Comparison of ENCODE assay signal across 8 mouse cellular contexts in the genomic region with DNA sequence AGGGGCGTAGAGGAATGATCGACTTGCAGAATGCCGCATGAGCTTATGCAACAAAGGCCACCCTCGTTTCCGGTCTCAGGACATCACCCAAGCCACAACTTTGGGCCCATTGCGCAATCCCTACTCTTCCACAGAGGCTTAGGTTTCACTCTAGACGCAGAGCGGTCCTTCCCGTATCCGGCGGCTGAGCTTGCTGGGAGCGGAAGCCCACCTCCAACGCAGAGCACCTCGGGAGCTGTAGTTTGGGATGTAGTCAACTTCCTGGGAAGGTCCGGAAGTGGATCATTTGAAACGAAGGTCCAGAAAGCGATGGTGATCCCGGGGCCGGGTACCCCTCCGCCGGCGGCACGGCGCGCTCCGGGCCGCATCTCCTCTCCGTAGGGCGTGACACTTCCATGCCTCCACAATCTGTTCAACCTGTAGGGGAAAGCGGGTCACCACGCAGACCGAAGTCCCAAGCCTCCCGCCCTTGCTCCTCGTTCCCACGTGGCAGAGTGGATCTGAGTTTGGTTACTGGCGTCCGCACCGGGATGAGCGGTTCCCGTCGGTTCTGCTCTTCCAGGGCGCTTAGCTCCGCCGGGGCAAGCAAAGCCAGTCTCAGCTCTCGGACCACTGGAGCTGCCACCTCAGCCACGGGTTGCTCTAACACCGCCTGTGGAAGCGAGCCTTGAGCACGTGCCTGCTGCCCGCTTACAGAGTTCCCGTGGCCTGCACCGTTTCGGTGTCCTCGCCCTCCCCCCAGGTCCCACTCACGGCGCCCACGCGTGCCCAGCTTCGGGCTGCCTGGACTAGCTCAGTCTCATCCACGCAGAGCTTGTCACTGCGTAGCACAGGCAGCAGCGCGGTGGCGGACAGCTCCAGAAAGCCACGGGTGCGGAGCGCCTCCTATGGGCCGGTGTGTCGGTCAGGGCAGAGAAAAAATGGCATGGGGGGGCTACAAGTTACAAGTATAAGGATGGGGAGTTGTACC. TPM values are rescaled to one million over a fixed set of nuclear protein-coding genes. Genes with fewer than 3 reads are reported as not detected.
DNase-seq lines count a peak whose midpoint lies in the region; ATAC-seq and TF ChIP-seq lines count a peak whose summit lies in the region.

No protein-coding gene starts in this region.

- peak; percentile 91 for TF ChIP-seq CTCF in bone marrow, adult 2 months (IDR thresholded peaks at IDR 0.05; ENCODE audit: control insufficient read depth, insufficient read depth, low read length)

- peak overlapping the region; percentile 81 for H3K27ac ChIP-seq in bone marrow, adult 2 months (ENCODE audit: control insufficient read depth, insufficient read depth, low read depth, low read length, poor library complexity)
- peak overlapping the region; percentile 93 for H3K27ac ChIP-seq in embryonic facial prominence, embryonic 15.5 days (replicated peaks)
- peak overlapping the region; percentile 90 for H3K27ac ChIP-seq in kidney, embryonic 14.5 days (ENCODE audit: low read depth, low read length)
- peak overlapping the region; percentile 89 for H3K27ac ChIP-seq in limb, embryonic 15.5 days

- peaks cover 10% of the 10 kb centered on the region for H3K4me1 ChIP-seq in bone marrow, adult 2 months (ENCODE audit: control insufficient read depth, insufficient read depth, low read length)
- peaks cover 35% of the 10 kb centered on the region for H3K4me1 ChIP-seq in embryonic facial prominence, embryonic 15.5 days
- H3K4me1 ChIP-seq in kidney, embryonic 14.5 days (ENCODE audit: control insufficient read depth, insufficient read depth, low read length) = peaks cover 20% of the 10 kb centered on the region
- peaks cover 34% of the 10 kb centered on the region for H3K4me1 ChIP-seq in limb, embryonic 15.5 days

- H3K36me3 ChIP-seq in embryonic facial prominence, embryonic 15.5 days = no peaks in the 10 kb centered on the region
- no peaks in the 10 kb centered on the region; the same call in 1 of the 2 replicates for H3K36me3 ChIP-seq in kidney, embryonic 14.5 days (ENCODE audit: control insufficient read depth, insufficient read depth, low read length)
- no peaks in the 10 kb centered on the region for H3K36me3 ChIP-seq in limb, embryonic 15.5 days

- H3K9ac ChIP-seq in embryonic facial prominence, embryonic 15.5 days = peak overlapping the region; percentile 57
- peak overlapping the region; percentile 72 for H3K9ac ChIP-seq in kidney, embryonic 14.5 days (ENCODE audit: low read depth, low read length)
- H3K9ac ChIP-seq in limb, embryonic 15.5 days = peak overlapping the region; percentile 62

- TF ChIP-seq POLR2A in bone marrow, adult 2 months (IDR thresholded peaks at IDR 0.05; ENCODE audit: borderline replicate concordance, control insufficient read depth, low read depth, low read length) = peak; percentile 55; the same call in 1 of the 2 replicates

- no peaks in the 10 kb centered on the region for H3K9me3 ChIP-seq in embryonic facial prominence, embryonic 15.5 days (replicated peaks)
- no peaks in the 10 kb centered on the region for H3K9me3 ChIP-seq in kidney, embryonic 14.5 days (ENCODE audit: control insufficient read depth, low read length)
- H3K9me3 ChIP-seq in limb, embryonic 15.5 days = no peaks in the 10 kb centered on the region

- ATAC-seq in embryonic facial prominence, embryonic 15.5 days (ENCODE audit: insufficient number of reproducible peaks, low FRiP score, low TSS enrichment, low read depth) = peak; percentile 93
- peak; percentile 94 for ATAC-seq in kidney, embryonic 14.5 days (ENCODE audit: low FRiP score, low TSS enrichment)
- peak; percentile 85 for ATAC-seq in limb, embryonic 15.5 days (ENCODE audit: insufficient number of reproducible peaks, low FRiP score, low TSS enrichment, low read depth)

- under 1% methylated on average over 69 of the region's 69 CpGs for WGBS in bone marrow, adult 2 months
- under 1% methylated on average over 69 of the region's 69 CpGs for WGBS in embryonic facial prominence, embryonic 15.5 days
- under 1% methylated on average over 69 of the region's 69 CpGs for WGBS in kidney, embryonic 14.5 days
- WGBS in limb, embryonic 15.5 days = under 1% methylated on average over 69 of the region's 69 CpGs

- H3K4me3 ChIP-seq in bone marrow, adult 2 months (replicated peaks; ENCODE audit: control insufficient read depth, low read depth, low read length) = peak overlapping the region; percentile 83
- H3K4me3 ChIP-seq in embryonic facial prominence, embryonic 15.5 days (replicated peaks) = peak overlapping the region; percentile 81
- H3K4me3 ChIP-seq in kidney, embryonic 14.5 days (ENCODE audit: low read length) = peak overlapping the region; percentile 67
- peak overlapping the region; percentile 73 for H3K4me3 ChIP-seq in limb, embryonic 15.5 days

- peak overlapping the region; percentile 98 for H3K4me2 ChIP-seq in embryonic facial prominence, embryonic 15.5 days (replicated peaks)
- H3K4me2 ChIP-seq in kidney, embryonic 14.5 days (replicated peaks; ENCODE audit: low read depth, low read length) = peak overlapping the region; percentile 85
- H3K4me2 ChIP-seq in limb, embryonic 15.5 days = peak overlapping the region; percentile 100

- H3K27me3 ChIP-seq in embryonic facial prominence, embryonic 15.5 days = no peaks in the 10 kb centered on the region
- no peaks in the 10 kb centered on the region for H3K27me3 ChIP-seq in kidney, embryonic 14.5 days (ENCODE audit: control insufficient read depth, insufficient read depth, low read length)
- H3K27me3 ChIP-seq in limb, embryonic 15.5 days = no peaks in the 10 kb centered on the region

- peak; percentile 100 for DNase-seq in 416B (ENCODE audit: low read depth)
- peak; percentile 98 for DNase-seq in heart, adult 9 months (ENCODE audit: low spot score in 2 of 2)
- peak; percentile 94 to 98 for DNase-seq in monocyte, adult 2 months (ENCODE audit: low read depth in 1 of 2, low spot score in 2 of 2)
- DNase-seq in spleen, postnatal 36 days (ENCODE audit: low spot score in 2 of 2) = peak; percentile 91 to 92

RNA-seq across cellular contexts. Expression of a gene that starts 4.8 kb away (rescaled TPM):
- polyA plus RNA-seq in bone marrow, adult 2 months (2011; ENCODE audit: insufficient read depth, insufficient read length, low replicate concordance, missing spikeins) = 2.9 and 7.0 TPM in 2 replicates
- 13.2 and 13.5 TPM in 2 replicates for polyA plus RNA-seq in embryonic facial prominence, embryonic 15.5 days (2015; fragmentation: Nextera tagmentation; extraction: Ambion mirVana)
- polyA plus RNA-seq in kidney, embryonic 14.5 days (2014; fragmentation: Nextera tagmentation; extraction: Ambion mirVana) = 6.2 TPM in 2 replicates
- polyA plus RNA-seq in limb, embryonic 15.5 days (2015; fragmentation: Nextera tagmentation; extraction: Ambion mirVana) = 10.0 and 10.3 TPM in 2 replicates

RNA-seq across cellular contexts. Expression of a gene that starts 5.9 kb away (rescaled TPM):
- polyA plus RNA-seq in bone marrow, adult 2 months (2011; ENCODE audit: insufficient read depth, insufficient read length, low replicate concordance, missing spikeins) = not detected in 2 replicates
- polyA plus RNA-seq in embryonic facial prominence, embryonic 15.5 days (2015; fragmentation: Nextera tagmentation; extraction: Ambion mirVana) = 3.0 and 6.1 TPM in 2 replicates
- not detected in 2 replicates for polyA plus RNA-seq in kidney, embryonic 14.5 days (2014; fragmentation: Nextera tagmentation; extraction: Ambion mirVana)
- not detected in 2 replicates for polyA plus RNA-seq in limb, embryonic 15.5 days (2015; fragmentation: Nextera tagmentation; extraction: Ambion mirVana)

RNA-seq across cellular contexts. Expression of a gene that starts 13.0 kb away (rescaled TPM):
- 3.1 and 7.8 TPM in 2 replicates for polyA plus RNA-seq in bone marrow, adult 2 months (2011; ENCODE audit: insufficient read depth, insufficient read length, low replicate concordance, missing spikeins)
- 7.7 and 8.1 TPM in 2 replicates for polyA plus RNA-seq in embryonic facial prominence, embryonic 15.5 days (2015; fragmentation: Nextera tagmentation; extraction: Ambion mirVana)
- polyA plus RNA-seq in kidney, embryonic 14.5 days (2014; fragmentation: Nextera tagmentation; extraction: Ambion mirVana) = 2.4 and 2.9 TPM in 2 replicates
- 5.7 and 6.8 TPM in 2 replicates for polyA plus RNA-seq in limb, embryonic 15.5 days (2015; fragmentation: Nextera tagmentation; extraction: Ambion mirVana)

RNA-seq across cellular contexts. Expression of a gene that starts 24.9 kb away (rescaled TPM):
- polyA plus RNA-seq in bone marrow, adult 2 months (2011; ENCODE audit: insufficient read depth, insufficient read length, low replicate concordance, missing spikeins) = 1.5 and 2.8 TPM in 2 replicates
- polyA plus RNA-seq in embryonic facial prominence, embryonic 15.5 days (2015; fragmentation: Nextera tagmentation; extraction: Ambion mirVana) = 20.8 and 22.5 TPM in 2 replicates
- polyA plus RNA-seq in kidney, embryonic 14.5 days (2014; fragmentation: Nextera tagmentation; extraction: Ambion mirVana) = 6.0 and 7.6 TPM in 2 replicates
- polyA plus RNA-seq in limb, embryonic 15.5 days (2015; fragmentation: Nextera tagmentation; extraction: Ambion mirVana) = 13.7 and 15.8 TPM in 2 replicates

RNA-seq across cellular contexts. Expression of a gene that starts 35.3 kb away (rescaled TPM):
- 2,334 and 3,425 TPM in 2 replicates for polyA plus RNA-seq in bone marrow, adult 2 months (2011; ENCODE audit: insufficient read depth, insufficient read length, low replicate concordance, missing spikeins)
- polyA plus RNA-seq in embryonic facial prominence, embryonic 15.5 days (2015; fragmentation: Nextera tagmentation; extraction: Ambion mirVana) = 934 and 968 TPM in 2 replicates
- polyA plus RNA-seq in kidney, embryonic 14.5 days (2014; fragmentation: Nextera tagmentation; extraction: Ambion mirVana) = 1,419 and 1,934 TPM in 2 replicates
- 803 and 994 TPM in 2 replicates for polyA plus RNA-seq in limb, embryonic 15.5 days (2015; fragmentation: Nextera tagmentation; extraction: Ambion mirVana)

Comparison
In these comparisons a context has a peak if more than half of its experiments do, and no peak if none do; other contexts are left out.
1. Peak in every context shown above with its lines: DNase-seq, ATAC-seq, H3K4me3 ChIP-seq and H3K27ac ChIP-seq.